Mouse (Mus musculus): Measurements from ENCODE around the gene Pxmp2.

Pxmp2 gene

DNA sequence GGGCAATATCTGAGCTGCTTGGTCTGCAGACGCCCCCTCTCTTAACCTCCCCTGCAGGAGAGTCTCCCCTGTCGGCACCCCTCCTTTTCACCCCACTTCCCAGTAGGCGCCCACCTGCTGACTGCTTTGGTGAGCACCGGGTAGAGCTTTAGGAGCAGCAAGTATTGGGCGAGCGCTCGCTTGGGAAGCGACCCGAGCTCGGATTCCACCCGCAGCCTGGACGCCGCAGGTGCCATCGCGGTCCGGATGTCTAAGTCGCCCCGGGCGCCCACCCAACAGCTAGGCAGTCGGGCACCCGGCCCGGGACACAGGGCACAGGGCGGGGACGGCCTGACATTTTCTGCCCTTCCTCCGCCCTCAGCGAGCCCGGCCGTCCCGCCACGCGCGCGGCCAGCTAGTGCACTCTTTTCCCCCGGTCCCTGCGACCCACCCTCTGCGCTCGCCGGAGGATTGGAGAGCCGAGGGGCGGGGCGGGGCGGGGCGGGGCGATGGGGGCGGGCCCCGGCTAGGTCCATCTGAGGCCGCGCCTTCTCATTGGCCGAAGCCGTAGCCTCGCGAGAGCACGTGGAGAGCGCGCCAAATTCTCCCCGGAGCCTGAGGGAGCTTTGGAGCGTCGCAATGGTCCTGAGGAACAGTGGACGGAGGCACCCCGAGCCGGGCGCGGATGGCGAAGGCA lies at the start of gene Pxmp2, which contains the start of gene Pole:
TSS of gene Pxmp2 (minus strand) at position 417 of the 676 bp plus-strand sequence.
TSS of gene Pole (plus strand) at position 537 of the 676 bp plus-strand sequence.
- peak; percentile 83 to 87 for DNase-seq (ENCODE audit: low spot score in 2 of 2)

DNA sequence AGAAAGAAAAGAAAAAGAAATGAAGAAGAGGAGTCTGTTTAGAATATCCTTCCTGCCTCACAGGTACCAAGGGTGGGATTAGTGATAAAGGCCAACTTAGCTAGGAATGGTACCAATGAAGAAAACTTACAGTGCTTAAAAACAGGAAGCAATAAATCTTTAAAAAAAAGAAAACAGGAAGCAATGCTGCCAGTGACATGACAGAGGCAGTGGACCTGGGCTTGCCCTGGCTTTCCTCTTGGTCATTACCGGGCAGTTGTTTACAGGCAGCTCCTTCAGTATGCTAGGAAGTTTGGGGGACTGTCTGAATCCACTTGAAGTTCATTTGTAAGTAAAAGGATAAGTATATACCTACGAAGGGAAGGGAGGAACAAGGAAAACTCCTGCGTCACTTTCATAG lies 44.5 kb upstream of the Pxmp2 start:
- DNase-seq (ENCODE audit: low spot score in 2 of 2) = no peak

DNA sequence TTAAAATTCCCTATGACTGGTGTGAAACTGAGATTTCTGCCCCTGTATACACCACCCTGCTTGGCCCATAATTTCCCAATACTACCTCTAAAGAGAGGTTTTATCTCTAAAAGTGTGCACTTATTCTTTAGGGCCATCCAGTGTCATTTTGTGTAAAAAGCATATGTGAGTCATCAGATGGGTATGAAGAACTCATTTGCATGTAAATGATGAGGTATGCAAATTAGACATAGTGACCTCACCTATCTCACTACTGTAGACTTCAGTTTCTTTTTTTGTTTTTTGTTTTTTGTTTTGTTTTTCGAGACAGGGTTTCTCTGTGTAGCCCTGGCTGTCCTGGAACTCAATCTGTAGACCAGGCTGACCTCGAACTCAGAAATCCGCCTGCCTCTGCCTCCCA lies 27.1 kb upstream of the Pxmp2 start:
- DNase-seq (ENCODE audit: low spot score in 2 of 2) = no peak

DNA sequence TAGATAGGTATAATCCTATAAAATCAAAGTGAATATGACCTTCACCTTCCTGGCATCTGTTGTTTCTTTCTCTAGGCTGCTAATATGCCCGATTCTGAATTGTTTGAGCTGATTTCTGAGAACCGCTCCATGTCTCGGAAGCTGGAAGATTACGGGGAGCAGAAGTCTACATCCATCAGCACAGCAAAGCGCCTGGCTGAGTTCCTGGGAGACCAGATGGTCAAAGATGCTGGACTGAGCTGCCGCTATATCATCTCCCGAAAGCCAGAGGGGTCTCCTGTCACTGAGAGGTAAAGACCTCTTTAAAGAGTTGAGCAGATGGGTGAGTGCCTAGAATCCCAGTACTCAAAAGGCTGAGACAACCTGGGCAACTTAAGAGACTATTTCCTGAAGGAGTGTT lies 22.9 kb upstream of the Pxmp2 start:
- DNase-seq (ENCODE audit: low spot score in 2 of 2) = no peak

GRCm38 (mm10) chr5:110300591-110300990 lies 14.6 kb upstream of the Pxmp2 start:
- no peak for DNase-seq (ENCODE audit: low spot score in 2 of 2)

GRCm38 (mm10) chr5:110296637-110297036 lies 10.7 kb upstream of the Pxmp2 start:
- DNase-seq (ENCODE audit: low spot score in 2 of 2) = no peak

- DNase-seq (ENCODE audit: low spot score in 2 of 2) = no peak
Measured at GRCm38 (mm10) chr5:110291649-110292048, 5.7 kb upstream of the Pxmp2 start.

DNA sequence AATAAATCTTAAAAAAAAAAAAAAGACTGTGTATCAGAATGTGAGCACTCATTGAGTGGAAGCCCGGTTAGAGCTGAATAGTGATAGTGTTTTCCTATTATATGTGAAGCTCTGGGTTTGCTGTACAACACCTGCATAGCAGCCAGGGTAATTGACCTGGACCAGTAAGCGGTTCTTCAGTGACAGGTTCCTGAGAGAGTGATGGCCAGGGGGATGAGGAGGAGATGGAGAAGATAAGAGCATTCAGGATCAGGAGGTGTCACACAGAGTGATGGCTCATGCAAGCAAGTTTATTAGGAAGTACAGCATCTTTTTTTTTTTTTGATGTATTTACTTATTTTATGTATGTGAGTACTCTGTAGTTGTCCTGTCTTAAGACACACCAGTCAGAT lies 1.1 kb upstream of the Pxmp2 start:
- DNase-seq (ENCODE audit: low spot score in 2 of 2) = no peak

DNA sequence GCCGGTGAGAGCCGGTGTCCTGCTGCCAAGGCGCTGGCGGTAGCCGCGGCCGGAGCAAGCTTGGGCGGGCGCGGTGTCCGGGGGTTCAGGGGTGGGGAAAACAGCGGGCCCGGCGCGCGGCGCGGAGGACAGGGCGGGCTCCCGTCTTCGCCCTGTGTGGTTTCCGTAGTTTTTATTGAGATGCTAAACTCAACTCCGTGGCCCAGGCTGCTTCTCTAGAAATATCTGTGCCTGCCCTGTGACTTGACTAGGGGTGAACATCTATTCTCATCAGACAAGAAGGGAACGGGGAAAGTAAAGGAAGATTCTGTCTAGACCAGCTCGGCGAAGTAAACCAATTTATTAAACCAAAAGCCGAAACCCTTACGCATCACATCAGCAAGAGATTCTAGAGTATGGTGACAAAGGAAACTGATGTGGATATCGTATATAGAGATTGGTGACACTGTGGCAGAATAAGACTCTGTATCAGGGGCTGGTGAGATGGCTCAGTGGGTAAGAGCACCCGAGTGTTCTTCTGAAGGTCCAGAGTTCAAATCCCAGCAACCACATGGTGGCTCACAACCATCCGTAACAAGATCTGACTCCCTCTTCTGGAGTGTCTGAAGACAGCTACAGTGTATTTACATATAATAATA lies 579 bp upstream of the Pxmp2 start:
- DNase-seq (ENCODE audit: low spot score in 2 of 2) = no peak

DNA sequence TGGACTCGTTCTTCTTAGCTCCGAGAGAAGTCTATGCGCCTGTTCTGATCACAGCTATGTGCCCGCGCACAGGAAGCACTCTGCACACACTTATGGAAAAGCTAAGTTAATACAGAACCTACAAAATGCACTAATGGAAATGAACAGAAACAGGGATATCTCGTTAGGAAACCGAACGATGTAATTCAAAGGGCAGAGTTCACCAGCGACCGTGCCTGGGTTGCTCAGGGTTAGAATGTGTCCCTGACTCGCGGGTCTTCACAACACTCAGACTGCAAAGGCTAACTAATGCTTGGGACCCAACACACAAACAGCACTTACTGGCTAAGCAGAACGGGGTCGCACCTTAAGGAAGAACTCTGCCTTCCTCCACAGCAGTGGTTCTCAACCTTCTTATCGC lies 830 bp downstream of the Pxmp2 start:
- peak in 1 of 2 experiments; percentile 12 for DNase-seq (ENCODE audit: low spot score in 2 of 2)

GRCm38 (mm10) chr5:110284536-110284935 lies 1.4 kb downstream of the Pxmp2 start:
- peak in 1 of 2 experiments; percentile 25 for DNase-seq (ENCODE audit: low spot score in 2 of 2)

- DNase-seq (ENCODE audit: low spot score in 2 of 2) = no peak
Measured at GRCm38 (mm10) chr5:110281984-110282383, 4.0 kb downstream of the Pxmp2 start.

GRCm38 (mm10) chr5:110276910-110277309 lies 9.1 kb downstream of the Pxmp2 start:
- DNase-seq (ENCODE audit: low spot score in 2 of 2) = no peak

DNA sequence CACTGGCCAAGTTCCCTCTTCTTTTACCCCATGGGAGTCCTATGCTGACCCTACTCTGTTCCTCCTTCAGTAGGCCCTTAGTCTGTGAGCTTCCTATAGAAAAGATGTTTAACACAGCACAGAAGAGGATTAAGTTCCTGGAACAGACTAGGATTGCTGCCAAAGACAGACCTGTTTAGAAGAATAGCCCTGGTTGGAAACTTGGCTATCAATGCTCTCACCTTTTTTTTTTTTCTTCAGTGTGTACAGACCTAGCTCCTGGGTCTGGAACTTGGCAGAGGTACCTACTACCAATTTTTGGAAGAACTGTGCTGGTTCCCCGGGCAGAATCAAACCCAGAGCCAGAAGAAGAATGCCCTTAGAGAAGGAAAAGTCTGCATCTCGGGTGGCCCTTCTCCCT lies 9.6 kb downstream of the Pxmp2 start:
- no peak for DNase-seq (ENCODE audit: low spot score in 2 of 2)

- no peak for DNase-seq (ENCODE audit: low spot score in 2 of 2)
Measured at GRCm38 (mm10) chr5:110274846-110275245, 11.1 kb downstream of the Pxmp2 start.

DNA sequence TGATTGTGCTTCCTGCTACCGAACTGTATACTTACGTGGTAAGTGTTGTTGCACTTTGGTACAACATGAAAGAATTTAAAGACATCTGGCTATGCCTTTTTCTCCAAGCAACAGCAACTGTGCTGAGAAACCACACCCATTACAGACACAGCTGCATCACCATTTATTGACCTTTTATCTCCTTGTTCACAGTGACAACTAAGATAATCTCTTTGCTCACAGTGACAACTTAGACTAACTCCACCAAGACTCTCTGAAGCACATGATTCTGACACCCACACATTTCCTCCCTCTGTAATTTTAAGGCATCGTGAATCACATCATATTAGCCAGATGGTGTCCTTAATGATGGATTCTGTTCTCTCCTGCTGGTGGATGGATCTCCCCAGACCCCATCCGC lies 11.8 kb downstream of the Pxmp2 start:
- no peak for DNase-seq (ENCODE audit: low spot score in 2 of 2)

GRCm38 (mm10) chr5:110270242-110270641 lies 15.7 kb downstream of the Pxmp2 start:
- DNase-seq (ENCODE audit: low spot score in 2 of 2) = no peak

- peak; percentile 74 to 80 for DNase-seq (ENCODE audit: low spot score in 2 of 2)
Measured at GRCm38 (mm10) chr5:110269141-110270101, 16.6 kb downstream of the Pxmp2 start, which contains the start of gene Pgam5. Gene Pgam5, minus strand, starts transcription at chr5:110269913.

- DNase-seq (ENCODE audit: low spot score in 2 of 2) = no peak
Measured at GRCm38 (mm10) chr5:110266941-110267340, 19.0 kb downstream of the Pxmp2 start.

GRCm38 (mm10) chr5:110244091-110244490 lies 41.9 kb downstream of the Pxmp2 start:
- peak; percentile 33 to 43 for DNase-seq (ENCODE audit: low spot score in 2 of 2)

DNA sequence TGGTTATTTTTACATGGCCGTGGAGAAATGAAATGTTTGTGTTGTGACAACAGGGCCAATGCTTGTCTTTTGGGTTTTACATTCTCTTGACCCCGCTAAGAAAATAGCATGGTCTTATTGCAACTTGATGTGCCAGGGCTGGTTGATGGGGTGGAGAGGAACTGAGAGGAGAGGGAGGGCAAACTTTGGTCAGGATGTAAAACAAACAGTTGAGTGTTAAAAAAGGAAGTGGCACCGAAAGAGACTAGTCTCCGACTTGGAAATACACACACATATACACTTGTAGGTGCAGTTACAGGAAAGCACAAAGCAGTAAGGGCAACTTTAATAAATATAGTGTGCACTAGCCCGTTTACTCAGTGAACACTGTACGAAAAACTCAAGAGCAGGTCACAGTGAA lies 53.6 kb downstream of the Pxmp2 start:
- peak in 1 of 2 experiments; percentile 8 for DNase-seq (ENCODE audit: low spot score in 2 of 2)

DNA sequence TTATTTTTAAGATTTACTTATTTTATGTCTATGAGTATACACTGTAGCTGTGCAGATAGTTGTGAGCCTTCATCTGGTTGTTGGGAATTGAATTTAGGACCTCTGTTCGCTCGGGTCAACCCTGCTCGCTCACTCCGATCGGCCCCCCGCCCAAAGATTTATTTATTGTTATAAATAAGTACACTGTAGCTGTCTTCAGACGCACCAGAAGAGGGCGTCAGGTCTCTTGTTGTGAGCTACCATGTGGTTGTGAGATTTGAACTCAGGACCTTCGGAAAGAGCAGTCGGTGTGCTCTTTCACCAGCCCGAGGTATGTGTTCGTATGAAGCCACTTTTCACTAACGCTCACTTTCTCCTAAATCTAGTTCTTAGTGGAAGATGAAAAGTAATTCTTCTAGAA lies 54.3 kb downstream of the Pxmp2 start:
- DNase-seq (ENCODE audit: low spot score in 2 of 2) = no peak

Measured in urinary bladder, adult 18-20 months (tissue).